Mouse (Mus musculus) heart, embryonic 15.5 days (tissue): ENCODE measurements around the gene Ilf3. TPM values are rescaled to one million over a fixed set of nuclear protein-coding genes. Genes with fewer than 3 reads are reported as not detected.

Experiments used
- ATAC-seq: fragments of 200-750 bp; cut with Nextera tagmentation; replicated peaks from 2 replicates; pipeline ENCODE4 v1.8.0; 2017; ENCODE audit warnings: low read depth, moderate TSS enrichment; ENCODE audit not compliant: insufficient number of reproducible peaks, insufficient read depth, low FRiP score
- H3K27ac ChIP-seq: fragments of 300-500 bp; sonication (generic); 2 replicates; pipeline ENCODE4 v1.5.1; 2015; ENCODE audit warnings: mild to moderate bottlenecking, inconsistent platforms
- H3K27me3 ChIP-seq: fragments of 300-500 bp; sonication (generic); 2 replicates; pipeline ENCODE4 v1.6.1; 2015; ENCODE audit warnings: inconsistent platforms
- H3K36me3 ChIP-seq: fragments of 300-500 bp; sonication (generic); 2 replicates; pipeline ENCODE4 v1.6.1; 2015; ENCODE audit warnings: mild to moderate bottlenecking, inconsistent platforms
- H3K4me1 ChIP-seq: fragments of 300-500 bp; sonication (generic); replicated peaks from 2 replicates; pipeline ENCODE4 v1.6.1; 2015; ENCODE audit warnings: inconsistent platforms
- H3K4me2 ChIP-seq: fragments of 300-500 bp; sonication (generic); 2 replicates; pipeline ENCODE4 v1.6.1; 2015; ENCODE audit warnings: inconsistent platforms, mild to moderate bottlenecking, moderate library complexity
- H3K4me3 ChIP-seq: fragments of 300-500 bp; sonication (generic); 2 replicates; pipeline ENCODE4 v1.5.1; 2015; ENCODE audit warnings: mild to moderate bottlenecking, inconsistent platforms
- H3K9ac ChIP-seq: fragments of 300-500 bp; sonication (generic); 2 replicates; pipeline ENCODE4 v1.6.1; 2015; ENCODE audit warnings: mild to moderate bottlenecking, inconsistent platforms
- H3K9me3 ChIP-seq: fragments of 300-500 bp; sonication (generic); replicated peaks from 2 replicates; pipeline ENCODE4 v1.6.1; 2016; ENCODE audit warnings: inconsistent platforms
- WGBS: fragments of 180-500 bp; shearing (Covaris S2); methylation state at CpG from one replicate; pipeline ENCODE4 v1.1.7; 2015; ENCODE audit warnings: mixed read lengths; 5-methylcytosine and 5-hydroxymethylcytosine counted together
- polyA plus RNA-seq: library from polyadenylated mRNA; unstranded; fragments of >200 nt; fragmentation: Nextera tagmentation; extraction: Ambion mirVana; gene quantifications from 2 replicates; pipeline ENCODE4 v1.2.1, GENCODE M21; 2015

The Ilf3 gene
- polyA plus RNA-seq, 1 experiment from 2014 or later = 88.1 TPM

GRCm38 (mm10) chr9:21346627-21347365, 20.9 kb upstream of the Ilf3 start:
- 69% methylated on average over 16 of the region's 16 CpGs for WGBS
- Histone ChIP-seq H3K9me3 (no peaks in the 10 kb centered on the region), H3K9ac (no peak overlapping the region), H3K27me3 (no peaks in the 10 kb centered on the region), H3K4me2 (no peak overlapping the region), H3K4me1 (no peaks in the 10 kb centered on the region), H3K27ac (no peak overlapping the region), H3K36me3 (peaks cover 45% of the 10 kb centered on the region), H3K4me3 (no peak overlapping the region)
- no peak for ATAC-seq

- Histone ChIP-seq H3K9me3 (no peaks in the 10 kb centered on the region), H3K4me3 (no peak overlapping the region), H3K27ac (no peak overlapping the region), H3K36me3 (peaks cover 37% of the 10 kb centered on the region), H3K4me2 (no peak overlapping the region), H3K27me3 (no peaks in the 10 kb centered on the region), H3K4me1 (peaks cover 13% of the 10 kb centered on the region), H3K9ac (no peak overlapping the region)
- ATAC-seq = no peak
- 80% methylated on average over 3 of the region's 3 CpGs for WGBS
Measured at GRCm38 (mm10) chr9:21348152-21348551, 19.5 kb upstream of the Ilf3 start.

- H3K4me1 ChIP-seq = peaks cover 13% of the 10 kb centered on the region
- H3K9me3 ChIP-seq = no peaks in the 10 kb centered on the region
- H3K27me3 ChIP-seq = no peaks in the 10 kb centered on the region
- H3K4me3 ChIP-seq = no peak overlapping the region
- ATAC-seq = no peak
- no peak overlapping the region for H3K4me2 ChIP-seq
- peaks cover 39% of the 10 kb centered on the region for H3K36me3 ChIP-seq
- H3K27ac ChIP-seq = no peak overlapping the region
- WGBS = 79% methylated on average over 7 of the region's 7 CpGs
- no peak overlapping the region for H3K9ac ChIP-seq
Measured at GRCm38 (mm10) chr9:21351178-21351577, 16.5 kb upstream of the Ilf3 start.

GRCm38 (mm10) chr9:21351702-21352377, 15.8 kb upstream of the Ilf3 start:
- ATAC-seq = no peak
- H3K4me2 ChIP-seq = no peak overlapping the region
- peaks cover 13% of the 10 kb centered on the region for H3K4me1 ChIP-seq
- no peaks in the 10 kb centered on the region for H3K27me3 ChIP-seq
- H3K4me3 ChIP-seq = no peak overlapping the region
- peaks cover 39% of the 10 kb centered on the region for H3K36me3 ChIP-seq
- peak overlapping the region; percentile 47 for H3K27ac ChIP-seq
- H3K9me3 ChIP-seq = no peaks in the 10 kb centered on the region
- no peak overlapping the region for H3K9ac ChIP-seq
- WGBS = 92% methylated on average over 4 of the region's 4 CpGs

- H3K4me2 ChIP-seq = 0 out of 2 replicates have a peak overlapping the region, but pooled peaks have one; percentile 14
- H3K4me3 ChIP-seq = no peak overlapping the region
- peaks cover 13% of the 10 kb centered on the region for H3K4me1 ChIP-seq
- H3K9ac ChIP-seq = 0 out of 2 replicates have a peak overlapping the region, but pooled peaks have one; percentile 3
- no peaks in the 10 kb centered on the region for H3K27me3 ChIP-seq
- no peaks in the 10 kb centered on the region for H3K9me3 ChIP-seq
- peak overlapping the region; percentile 47 for H3K27ac ChIP-seq
- peak; percentile 32; the same call in 1 of the 2 replicates for ATAC-seq
- WGBS = 30% methylated on average over 20 of the region's 20 CpGs
- H3K36me3 ChIP-seq = peaks cover 36% of the 10 kb centered on the region
Measured at GRCm38 (mm10) chr9:21352463-21353372, 15.0 kb upstream of the Ilf3 start.

GRCm38 (mm10) chr9:21353373-21353686, 14.3 kb upstream of the Ilf3 start:
- peaks cover 30% of the 10 kb centered on the region for H3K36me3 ChIP-seq
- no peak overlapping the region for H3K9ac ChIP-seq
- H3K27ac ChIP-seq = peak overlapping the region; percentile 47; the same call in 1 of the 2 replicates

GRCm38 (mm10) chr9:21354796-21355195, 12.9 kb upstream of the Ilf3 start:
- no peaks in the 10 kb centered on the region for H3K9me3 ChIP-seq
- H3K9ac ChIP-seq = no peak overlapping the region
- no peak for ATAC-seq
- H3K4me1 ChIP-seq = peaks cover 13% of the 10 kb centered on the region
- H3K4me2 ChIP-seq = no peak overlapping the region
- WGBS = 85% methylated on average over 6 of the region's 6 CpGs
- no peak overlapping the region for H3K4me3 ChIP-seq
- peaks cover 27% of the 10 kb centered on the region for H3K36me3 ChIP-seq
- no peaks in the 10 kb centered on the region for H3K27me3 ChIP-seq
- no peak overlapping the region for H3K27ac ChIP-seq

More at GRCm38 (mm10) chr9:21353373-21353686, 14.3 kb upstream of the Ilf3 start:
- no peak overlapping the region for H3K4me3 ChIP-seq
- 67% methylated on average over 2 of the region's 2 CpGs for WGBS
- H3K27me3 ChIP-seq = no peaks in the 10 kb centered on the region
- no peak for ATAC-seq
- H3K4me2 ChIP-seq = no peak overlapping the region
- H3K4me1 ChIP-seq = peaks cover 13% of the 10 kb centered on the region
- H3K9me3 ChIP-seq = no peaks in the 10 kb centered on the region

- 0% methylated on average over 1 of the region's 1 CpGs for WGBS
- Histone ChIP-seq H3K27ac (no peak overlapping the region), H3K4me3 (no peak overlapping the region), H3K9me3 (no peaks in the 10 kb centered on the region), H3K4me1 (peaks cover 11% of the 10 kb centered on the region), H3K4me2 (no peak overlapping the region), H3K36me3 (peaks cover 14% of the 10 kb centered on the region), H3K27me3 (no peaks in the 10 kb centered on the region), H3K9ac (no peak overlapping the region)
- ATAC-seq = no peak; the same call in 1 of the 2 replicates
Measured at GRCm38 (mm10) chr9:21356981-21357718, 10.5 kb upstream of the Ilf3 start.

- 33% methylated on average over 14 of the region's 14 CpGs for WGBS
Measured at GRCm38 (mm10) chr9:21366541-21367220, 990 bp upstream of the Ilf3 start.

GRCm38 (mm10) chr9:21368131-21368584, 487 bp downstream of the Ilf3 start:
- peak overlapping the region; percentile 80 for H3K9ac ChIP-seq
- H3K9me3 ChIP-seq = no peaks in the 10 kb centered on the region
- peak overlapping the region; percentile 92 for H3K27ac ChIP-seq
- 0 out of 2 replicates have a peak, but pooled peaks cover 3% of the 10 kb centered on the region for H3K36me3 ChIP-seq
- H3K27me3 ChIP-seq = no peaks in the 10 kb centered on the region
- under 1% methylated on average over 38 of the region's 38 CpGs for WGBS
- H3K4me1 ChIP-seq = peaks cover 24% of the 10 kb centered on the region
- ATAC-seq = peak; percentile 24
- peak overlapping the region; percentile 89 for H3K4me3 ChIP-seq
- peak overlapping the region; percentile 71 for H3K4me2 ChIP-seq

More at GRCm38 (mm10) chr9:21366541-21367220, 990 bp upstream of the Ilf3 start:
- peaks cover 19% of the 10 kb centered on the region for H3K4me1 ChIP-seq
- no peak for ATAC-seq
- peak overlapping the region; percentile 89 for H3K4me3 ChIP-seq
- H3K9me3 ChIP-seq = no peaks in the 10 kb centered on the region
- peak overlapping the region; percentile 41; the same call in 1 of the 2 replicates for H3K9ac ChIP-seq
- 0 out of 2 replicates have a peak, but pooled peaks cover 4% of the 10 kb centered on the region for H3K27me3 ChIP-seq
- H3K4me2 ChIP-seq = peak overlapping the region; percentile 71
- peak overlapping the region; percentile 92 for H3K27ac ChIP-seq
- H3K36me3 ChIP-seq = no peaks in the 10 kb centered on the region
